7 mouse cellular contexts compared by ENCODE assay signal in the genomic region with DNA sequence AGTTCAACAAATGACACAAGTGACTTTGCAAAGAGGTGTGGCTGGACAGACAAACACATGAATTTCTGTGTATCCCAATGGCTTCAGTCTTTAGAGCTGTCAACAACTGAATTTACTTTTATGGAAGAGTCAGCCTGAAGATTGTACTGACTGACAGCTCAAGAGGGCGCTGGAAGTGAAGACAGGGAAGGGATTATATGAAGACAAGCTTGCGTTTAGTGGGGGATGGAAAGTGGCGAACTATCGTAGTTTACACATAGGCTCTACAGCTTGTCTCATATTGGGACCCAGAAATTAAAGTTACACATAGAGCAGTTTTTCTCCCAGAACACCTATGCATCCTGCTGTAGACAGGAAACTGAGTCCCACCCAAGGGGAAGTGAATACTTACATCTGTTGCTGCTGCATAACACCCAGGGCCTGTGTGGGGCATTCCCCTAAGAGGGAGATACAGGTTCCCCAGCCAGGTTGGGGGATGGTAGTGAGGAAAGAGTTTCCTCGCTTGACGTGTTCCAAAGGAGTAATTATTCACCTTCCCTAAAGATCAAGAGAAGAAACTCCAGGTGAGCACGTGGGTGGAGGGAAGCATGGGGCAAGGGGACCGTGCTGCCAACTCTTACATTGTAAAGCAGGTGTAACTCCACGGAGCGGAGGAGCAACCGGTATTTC. TPM values are rescaled to one million over a fixed set of nuclear protein-coding genes. Genes with fewer than 3 reads are reported as not detected.
DNase-seq lines count a peak whose midpoint lies in the region; ATAC-seq and TF ChIP-seq lines count a peak whose summit lies in the region.

No protein-coding gene starts in this region.

- H3K4me1 ChIP-seq in lung, embryonic 14.5 days (ENCODE audit: insufficient read depth), result no peaks in the 10 kb centered on the region; the same call in 1 of the 2 replicates
- H3K4me1 ChIP-seq in embryonic facial prominence, embryonic 13.5 days, result peaks cover 8% of the 10 kb centered on the region
- H3K4me1 ChIP-seq in intestine, embryonic 16.5 days (ENCODE audit: control insufficient read depth, insufficient read depth, low read length), result no peaks in the 10 kb centered on the region

- H3K4me3 ChIP-seq in lung, embryonic 14.5 days (ENCODE audit: low read depth, low read length), result no peak overlapping the region
- H3K4me3 ChIP-seq in embryonic facial prominence, embryonic 13.5 days, result 0 out of 2 replicates have a peak overlapping the region, but pooled peaks have one; percentile 4
- no peak overlapping the region for H3K4me3 ChIP-seq in intestine, embryonic 16.5 days (ENCODE audit: low read length)

- TF ChIP-seq CTCF in lung, embryonic 14.5 days (IDR thresholded peaks at IDR 0.05; ENCODE audit: low read depth), result no peak

- H3K4me2 ChIP-seq in lung, embryonic 14.5 days, result peak overlapping the region; percentile 44
- H3K4me2 ChIP-seq in embryonic facial prominence, embryonic 13.5 days, result peak overlapping the region; percentile 48
- peak overlapping the region; percentile 42 for H3K4me2 ChIP-seq in intestine, embryonic 16.5 days (ENCODE audit: low read depth, low read length)

- DNase-seq in lung, embryonic 14.5 days, result no peak
- no peak for DNase-seq in lung, postnatal 4 days
- no peak for DNase-seq in ovary, postnatal 14 days (ENCODE audit: low spot score)
- no peak for DNase-seq in c-Kit-positive CD71-positive TER-119-positive erythroid progenitor cells, embryonic 14.5 days (ENCODE audit: low spot score)

- H3K9me3 ChIP-seq in lung, embryonic 14.5 days (ENCODE audit: low read depth, low read length), result no peaks in the 10 kb centered on the region
- no peaks in the 10 kb centered on the region for H3K9me3 ChIP-seq in embryonic facial prominence, embryonic 13.5 days
- no peaks in the 10 kb centered on the region for H3K9me3 ChIP-seq in intestine, embryonic 16.5 days (ENCODE audit: control insufficient read depth, low read length)

- H3K9ac ChIP-seq in lung, embryonic 14.5 days, result no peak overlapping the region
- no peak overlapping the region for H3K9ac ChIP-seq in embryonic facial prominence, embryonic 13.5 days
- H3K9ac ChIP-seq in intestine, embryonic 16.5 days (ENCODE audit: low read depth, low read length), result no peak overlapping the region

- ATAC-seq in lung, embryonic 14.5 days (ENCODE audit: insufficient read depth), result 0 out of 2 replicates have a peak, but pooled peaks have one; percentile 38
- ATAC-seq in embryonic facial prominence, embryonic 13.5 days (ENCODE audit: insufficient number of reproducible peaks, insufficient read depth, low FRiP score, low TSS enrichment, low read depth), result 0 out of 2 replicates have a peak, but pooled peaks have one; percentile 26
- peak; percentile 46 for ATAC-seq in intestine, embryonic 16.5 days
- 0 out of 2 replicates have a peak, but pooled peaks have one; percentile 24 for ATAC-seq in neutrophil, adult 5-6 weeks (ENCODE audit: extremely low read depth, insufficient number of reproducible peaks, low FRiP score, poor library complexity, severe bottlenecking)

- H3K27me3 ChIP-seq in lung, embryonic 14.5 days (ENCODE audit: insufficient read depth, low read length), result no peaks in the 10 kb centered on the region
- no peaks in the 10 kb centered on the region for H3K27me3 ChIP-seq in embryonic facial prominence, embryonic 13.5 days
- no peaks in the 10 kb centered on the region for H3K27me3 ChIP-seq in intestine, embryonic 16.5 days (replicated peaks; ENCODE audit: control insufficient read depth, insufficient read depth, low read length)

- WGBS in lung, embryonic 14.5 days, result 17% methylated on average over 11 of the region's 11 CpGs
- WGBS in embryonic facial prominence, embryonic 13.5 days, result 10% methylated on average over 11 of the region's 11 CpGs
- WGBS in intestine, embryonic 16.5 days, result 18% methylated on average over 11 of the region's 11 CpGs

- H3K36me3 ChIP-seq in lung, embryonic 14.5 days (ENCODE audit: insufficient read depth), result no peaks in the 10 kb centered on the region
- no peaks in the 10 kb centered on the region for H3K36me3 ChIP-seq in embryonic facial prominence, embryonic 13.5 days
- H3K36me3 ChIP-seq in intestine, embryonic 16.5 days (ENCODE audit: control insufficient read depth, insufficient read depth, low read length), result no peaks in the 10 kb centered on the region

- no peak overlapping the region for H3K27ac ChIP-seq in lung, embryonic 14.5 days (ENCODE audit: low read depth)
- H3K27ac ChIP-seq in embryonic facial prominence, embryonic 13.5 days, result no peak overlapping the region
- H3K27ac ChIP-seq in intestine, embryonic 16.5 days (ENCODE audit: low read length), result no peak overlapping the region

RNA-seq across cellular contexts. Expression of a gene that starts 13.6 kb away (rescaled TPM):
- polyA plus RNA-seq in lung, embryonic 14.5 days (2014; fragmentation: Nextera tagmentation; extraction: Ambion mirVana), result 0.34 and 0.35 TPM in 2 replicates
- polyA plus RNA-seq in embryonic facial prominence, embryonic 13.5 days (2015; fragmentation: Nextera tagmentation; extraction: Ambion mirVana), result 0.39 and 0.70 TPM in 2 replicates
- not detected in 2 replicates for polyA plus RNA-seq in intestine, embryonic 16.5 days (2015; fragmentation: Nextera tagmentation; extraction: Ambion mirVana)
- 1.7 TPM in 1 of 2 replicates, not detected in the other for total RNA-seq in neutrophil, adult 5-6 weeks (2017)

RNA-seq across cellular contexts. Expression of a gene that starts 27.3 kb away (rescaled TPM):
- 1.9 and 2.4 TPM in 2 replicates for polyA plus RNA-seq in lung, embryonic 14.5 days (2014; fragmentation: Nextera tagmentation; extraction: Ambion mirVana)
- polyA plus RNA-seq in embryonic facial prominence, embryonic 13.5 days (2015; fragmentation: Nextera tagmentation; extraction: Ambion mirVana), result 1.5 and 1.6 TPM in 2 replicates
- 0.62 and 0.80 TPM in 2 replicates for polyA plus RNA-seq in intestine, embryonic 16.5 days (2015; fragmentation: Nextera tagmentation; extraction: Ambion mirVana)
- total RNA-seq in neutrophil, adult 5-6 weeks (2017), result 34.3 and 38.4 TPM in 2 replicates

RNA-seq across cellular contexts. Expression of a gene that starts 31.8 kb away (rescaled TPM):
- polyA plus RNA-seq in lung, embryonic 14.5 days (2014; fragmentation: Nextera tagmentation; extraction: Ambion mirVana), result not detected in 2 replicates
- polyA plus RNA-seq in embryonic facial prominence, embryonic 13.5 days (2015; fragmentation: Nextera tagmentation; extraction: Ambion mirVana), result not detected in 2 replicates
- polyA plus RNA-seq in intestine, embryonic 16.5 days (2015; fragmentation: Nextera tagmentation; extraction: Ambion mirVana), result 0.18 TPM in 1 of 2 replicates, not detected in the other
- 0.74 and 2.9 TPM in 2 replicates for total RNA-seq in neutrophil, adult 5-6 weeks (2017)

RNA-seq across cellular contexts. Expression of a gene that starts 40.9 kb away (rescaled TPM):
- polyA plus RNA-seq in lung, embryonic 14.5 days (2014; fragmentation: Nextera tagmentation; extraction: Ambion mirVana), result 449 and 462 TPM in 2 replicates
- polyA plus RNA-seq in embryonic facial prominence, embryonic 13.5 days (2015; fragmentation: Nextera tagmentation; extraction: Ambion mirVana), result 446 and 470 TPM in 2 replicates
- 672 and 703 TPM in 2 replicates for polyA plus RNA-seq in intestine, embryonic 16.5 days (2015; fragmentation: Nextera tagmentation; extraction: Ambion mirVana)
- 296 and 319 TPM in 2 replicates for total RNA-seq in neutrophil, adult 5-6 weeks (2017)

RNA-seq across cellular contexts. Expression of a gene that starts 41.7 kb away (rescaled TPM):
- 154 and 165 TPM in 2 replicates for polyA plus RNA-seq in lung, embryonic 14.5 days (2014; fragmentation: Nextera tagmentation; extraction: Ambion mirVana)
- 121 and 124 TPM in 2 replicates for polyA plus RNA-seq in embryonic facial prominence, embryonic 13.5 days (2015; fragmentation: Nextera tagmentation; extraction: Ambion mirVana)
- polyA plus RNA-seq in intestine, embryonic 16.5 days (2015; fragmentation: Nextera tagmentation; extraction: Ambion mirVana), result 106 and 118 TPM in 2 replicates
- 34.9 and 37.3 TPM in 2 replicates for total RNA-seq in neutrophil, adult 5-6 weeks (2017)
